Mouse (Mus musculus) hindbrain, embryonic 15.5 days (tissue): ENCODE measurements around the gene Hoxc5. TPM values are rescaled to one million over a fixed set of nuclear protein-coding genes. Genes with fewer than 3 reads are reported as not detected.

Experiments used
- ATAC-seq: fragments of 200-750 bp; cut with Nextera tagmentation; 2 replicates; pipeline ENCODE4 v1.8.0; 2017; ENCODE audit warnings: low read depth, moderate number of reproducible peaks, moderate TSS enrichment; ENCODE audit not compliant: low FRiP score
- H3K27ac ChIP-seq: fragments of 300-500 bp; sonication (generic); replicated peaks from 2 replicates; pipeline ENCODE4 v1.5.1; 2015; ENCODE audit warnings: mild to moderate bottlenecking, inconsistent platforms
- H3K27me3 ChIP-seq: fragments of 300-500 bp; sonication (generic); 2 replicates; pipeline ENCODE4 v1.6.1; 2015; ENCODE audit warnings: control low read depth, inconsistent platforms
- H3K36me3 ChIP-seq: fragments of 300-500 bp; sonication (generic); 2 replicates; pipeline ENCODE4 v1.6.1; 2015; ENCODE audit warnings: control low read depth, inconsistent platforms
- H3K4me1 ChIP-seq: fragments of 300-500 bp; sonication (generic); replicated peaks from 2 replicates; pipeline ENCODE4 v1.6.1; 2015; ENCODE audit warnings: control low read depth, inconsistent platforms
- H3K4me2 ChIP-seq: fragments of 300-500 bp; sonication (generic); 2 replicates; pipeline ENCODE4 v1.6.1; 2015; ENCODE audit warnings: moderate library complexity, mild to moderate bottlenecking, inconsistent platforms
- H3K4me3 ChIP-seq: fragments of 300-500 bp; sonication (generic); 2 replicates; pipeline ENCODE4 v1.5.1; 2015; ENCODE audit warnings: mild to moderate bottlenecking, inconsistent platforms
- H3K9ac ChIP-seq: fragments of 300-500 bp; sonication (generic); 2 replicates; pipeline ENCODE4 v1.6.1; 2015; ENCODE audit warnings: inconsistent platforms
- H3K9me3 ChIP-seq: fragments of 300-500 bp; sonication (generic); 2 replicates; pipeline ENCODE4 v1.6.1; 2016; ENCODE audit warnings: control low read depth, inconsistent platforms
- WGBS: fragments of 180-500 bp; shearing (Covaris S2); methylation state at CpG from one replicate; pipeline ENCODE4 v1.1.7; 2015; 5-methylcytosine and 5-hydroxymethylcytosine counted together
- polyA plus RNA-seq: library from polyadenylated mRNA; unstranded; fragments of >200 nt; fragmentation: Nextera tagmentation; extraction: Ambion mirVana; gene quantifications from 2 replicates; pipeline ENCODE4 v1.2.1, GENCODE M21; 2015

The Hoxc5 gene
- polyA plus RNA-seq, 1 experiment from 2014 or later, result 22.0 TPM

- Histone ChIP-seq H3K4me1 (peaks cover 10% of the 10 kb centered on the region), H3K27ac (peak overlapping the region; percentile 89), H3K9ac (0 out of 2 replicates have a peak overlapping the region, but pooled peaks have one; percentile 51)
Observed at GRCm38 (mm10) chr15:103013238-103013984, 46.2 kb downstream of the Hoxc5 start.

GRCm38 (mm10) chr15:103014166-103015008 lies 47.1 kb downstream of the Hoxc5 start:
- peaks cover 10% of the 10 kb centered on the region for H3K4me1 ChIP-seq
- ATAC-seq, result peak; percentile 64

More at GRCm38 (mm10) chr15:103013238-103013984, 46.2 kb downstream of the Hoxc5 start:
- no peaks in the 10 kb centered on the region for H3K9me3 ChIP-seq
- H3K36me3 ChIP-seq, result no peaks in the 10 kb centered on the region
- H3K4me3 ChIP-seq, result peak overlapping the region; percentile 45
- WGBS, result 3% methylated on average over 17 of the region's 17 CpGs
- peak overlapping the region; percentile 66 for H3K4me2 ChIP-seq
- peaks cover 81% of the 10 kb centered on the region for H3K27me3 ChIP-seq
- 0 out of 2 replicates have a peak, but pooled peaks have one; percentile 7 for ATAC-seq

GRCm38 (mm10) chr15:103015009-103015399 lies 47.8 kb downstream of the Hoxc5 start:
- WGBS, result 2% methylated on average over 28 of the region's 28 CpGs
- peaks cover 10% of the 10 kb centered on the region for H3K4me1 ChIP-seq
- H3K4me3 ChIP-seq, result peak overlapping the region; percentile 45
- peak overlapping the region; percentile 66 for H3K4me2 ChIP-seq
- peak overlapping the region; percentile 51 for H3K9ac ChIP-seq
- H3K36me3 ChIP-seq, result no peaks in the 10 kb centered on the region
- peaks cover 82% of the 10 kb centered on the region for H3K27me3 ChIP-seq
- ATAC-seq, result no peak
- peak overlapping the region; percentile 89 for H3K27ac ChIP-seq
- no peaks in the 10 kb centered on the region for H3K9me3 ChIP-seq

More at GRCm38 (mm10) chr15:103014166-103015008, 47.1 kb downstream of the Hoxc5 start:
- peak overlapping the region; percentile 45 for H3K4me3 ChIP-seq
- peak overlapping the region; percentile 66 for H3K4me2 ChIP-seq
- peak overlapping the region; percentile 89 for H3K27ac ChIP-seq
- under 1% methylated on average over 55 of the region's 57 CpGs for WGBS
- peaks cover 81% of the 10 kb centered on the region for H3K27me3 ChIP-seq
- H3K9me3 ChIP-seq, result no peaks in the 10 kb centered on the region
- no peaks in the 10 kb centered on the region for H3K36me3 ChIP-seq
- peak overlapping the region; percentile 51 for H3K9ac ChIP-seq

DNA sequence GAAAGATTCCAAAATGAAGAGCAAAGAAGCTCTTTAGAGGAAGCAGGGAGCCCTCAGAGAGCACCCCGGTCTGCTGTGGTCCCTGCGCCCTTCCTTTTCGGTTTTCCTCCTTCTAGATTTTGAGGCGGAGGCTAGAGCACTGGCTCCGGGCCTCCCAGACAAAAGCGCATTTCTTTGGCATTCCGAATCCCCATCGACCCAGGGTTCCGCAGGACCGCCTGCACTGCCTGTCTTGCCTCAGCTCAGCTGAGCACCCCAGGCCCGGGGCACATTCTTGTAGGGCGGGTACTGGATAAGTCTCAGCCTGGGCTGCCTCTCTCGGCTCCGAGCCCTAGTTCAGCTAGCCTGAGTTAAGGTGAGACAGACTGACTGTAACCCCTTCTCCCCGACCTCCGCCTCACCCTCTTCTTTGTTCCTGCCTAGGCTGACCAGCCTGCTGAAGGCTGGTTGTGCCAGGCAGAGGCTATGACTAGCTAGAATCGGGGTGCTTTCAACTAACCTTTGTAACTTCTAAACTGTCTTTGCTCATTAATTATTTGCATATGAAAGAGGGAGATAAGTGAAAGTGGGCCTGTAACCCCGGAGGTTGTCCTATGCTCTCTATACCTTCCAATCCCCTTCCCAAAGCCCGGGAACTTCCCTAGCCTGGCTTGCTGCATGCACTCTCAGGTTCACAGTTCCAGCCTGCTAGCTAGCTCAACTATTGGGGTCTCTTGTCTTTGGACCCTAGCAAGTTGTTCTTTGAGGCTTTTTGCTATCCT lies 48.3 kb downstream of the Hoxc5 start:
- H3K9me3 ChIP-seq, result no peaks in the 10 kb centered on the region
- H3K27me3 ChIP-seq, result peaks cover 82% of the 10 kb centered on the region
- H3K4me3 ChIP-seq, result peak overlapping the region; percentile 45
- WGBS, result 5% methylated on average over 19 of the region's 19 CpGs
- peak overlapping the region; percentile 66 for H3K4me2 ChIP-seq
- peak overlapping the region; percentile 89 for H3K27ac ChIP-seq
- no peaks in the 10 kb centered on the region for H3K36me3 ChIP-seq
- peaks cover 10% of the 10 kb centered on the region for H3K4me1 ChIP-seq
- peak overlapping the region; percentile 51 for H3K9ac ChIP-seq
- no peak for ATAC-seq

DNA sequence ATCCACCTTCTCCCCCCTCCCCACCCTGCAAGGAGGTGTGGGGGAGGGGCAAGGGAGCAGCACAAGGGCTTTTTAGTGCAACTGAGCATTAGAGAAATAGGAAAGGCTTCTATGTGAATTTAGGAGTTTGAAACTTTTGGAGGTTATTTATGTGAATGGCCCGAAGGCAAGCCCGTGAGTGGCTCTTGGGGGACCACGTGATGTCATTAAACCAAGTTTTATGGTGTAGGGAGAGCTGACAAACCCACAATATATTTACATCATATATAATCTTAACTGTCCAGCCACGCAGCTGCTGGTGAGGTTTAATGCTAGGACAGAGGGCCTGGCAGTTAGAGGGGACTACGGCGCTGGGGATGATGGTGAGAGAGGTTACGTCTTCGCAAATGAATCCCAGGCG lies 51.4 kb downstream of the Hoxc5 start, which contains the start of gene Hoxc4:
Hoxc4 (plus strand) TSS at position 299 of the 400 bp plus-strand sequence.
- H3K36me3 ChIP-seq, result no peaks in the 10 kb centered on the region
- no peak for ATAC-seq
- 11% methylated on average over 9 of the region's 9 CpGs for WGBS
- no peak within 1 kb of the TSS for H3K4me3 ChIP-seq
- no peak within 1 kb of the TSS for H3K4me2 ChIP-seq
- H3K27ac ChIP-seq, result peak within 1 kb of the TSS; percentile 42; the same call in 1 of the 2 replicates
- peaks cover 5% of the 10 kb centered on the region for H3K4me1 ChIP-seq
- no peak within 1 kb of the TSS for H3K9ac ChIP-seq
- H3K27me3 ChIP-seq, result peaks cover 87% of the 10 kb centered on the region
- H3K9me3 ChIP-seq, result no peaks in the 10 kb centered on the region

GRCm38 (mm10) chr15:103020899-103021418 lies 53.7 kb downstream of the Hoxc5 start:
- Histone ChIP-seq H3K4me3 (peak overlapping the region; percentile 12; the same call in 1 of the 2 replicates), H3K36me3 (no peaks in the 10 kb centered on the region), H3K9me3 (no peaks in the 10 kb centered on the region), H3K27ac (no peak overlapping the region), H3K4me1 (no peaks in the 10 kb centered on the region; the same call in 1 of the 2 replicates), H3K9ac (no peak overlapping the region), H3K4me2 (peak overlapping the region; percentile 43), H3K27me3 (peaks cover 95% of the 10 kb centered on the region)
- ATAC-seq, result no peak
- WGBS, result 3% methylated on average over 8 of the region's 8 CpGs

- peak overlapping the region; percentile 43 for H3K4me2 ChIP-seq
- H3K27ac ChIP-seq, result no peak overlapping the region
- H3K4me3 ChIP-seq, result peak overlapping the region; percentile 12; the same call in 1 of the 2 replicates
- H3K9ac ChIP-seq, result no peak overlapping the region
- WGBS, result 11% methylated on average over 8 of the region's 8 CpGs
- no peaks in the 10 kb centered on the region for H3K9me3 ChIP-seq
- ATAC-seq, result no peak
- H3K27me3 ChIP-seq, result peaks cover 93% of the 10 kb centered on the region
- H3K36me3 ChIP-seq, result no peaks in the 10 kb centered on the region
- H3K4me1 ChIP-seq, result no peaks in the 10 kb centered on the region; the same call in 1 of the 2 replicates
Observed at GRCm38 (mm10) chr15:103021544-103021943, 54.3 kb downstream of the Hoxc5 start.

- H3K4me1 ChIP-seq, result peaks cover 4% of the 10 kb centered on the region; the same call in 1 of the 2 replicates
Observed at GRCm38 (mm10) chr15:103024131-103024530, 56.9 kb downstream of the Hoxc5 start.

GRCm38 (mm10) chr15:103027266-103028235 lies 60.3 kb downstream of the Hoxc5 start:
- Histone ChIP-seq H3K36me3 (no peaks in the 10 kb centered on the region), H3K27me3 (peaks cover 74% of the 10 kb centered on the region), H3K27ac (peak overlapping the region; percentile 69), H3K9me3 (no peaks in the 10 kb centered on the region), H3K4me3 (peak overlapping the region; percentile 20), H3K4me1 (peaks cover 4% of the 10 kb centered on the region; the same call in 1 of the 2 replicates), H3K4me2 (peak overlapping the region; percentile 46), H3K9ac (0 out of 2 replicates have a peak overlapping the region, but pooled peaks have one; percentile 23)
- WGBS, result 3% methylated on average over 43 of the region's 43 CpGs
- no peak for ATAC-seq

More at GRCm38 (mm10) chr15:103024131-103024530, 56.9 kb downstream of the Hoxc5 start:
- H3K9ac ChIP-seq, result no peak overlapping the region
- no peaks in the 10 kb centered on the region for H3K36me3 ChIP-seq
- WGBS, result 2% methylated on average over 2 of the region's 2 CpGs
- no peak overlapping the region for H3K27ac ChIP-seq
- H3K27me3 ChIP-seq, result peaks cover 83% of the 10 kb centered on the region
- no peaks in the 10 kb centered on the region for H3K9me3 ChIP-seq
- peak overlapping the region; percentile 46; the same call in 1 of the 2 replicates for H3K4me2 ChIP-seq
- ATAC-seq, result no peak
- no peak overlapping the region for H3K4me3 ChIP-seq

DNA sequence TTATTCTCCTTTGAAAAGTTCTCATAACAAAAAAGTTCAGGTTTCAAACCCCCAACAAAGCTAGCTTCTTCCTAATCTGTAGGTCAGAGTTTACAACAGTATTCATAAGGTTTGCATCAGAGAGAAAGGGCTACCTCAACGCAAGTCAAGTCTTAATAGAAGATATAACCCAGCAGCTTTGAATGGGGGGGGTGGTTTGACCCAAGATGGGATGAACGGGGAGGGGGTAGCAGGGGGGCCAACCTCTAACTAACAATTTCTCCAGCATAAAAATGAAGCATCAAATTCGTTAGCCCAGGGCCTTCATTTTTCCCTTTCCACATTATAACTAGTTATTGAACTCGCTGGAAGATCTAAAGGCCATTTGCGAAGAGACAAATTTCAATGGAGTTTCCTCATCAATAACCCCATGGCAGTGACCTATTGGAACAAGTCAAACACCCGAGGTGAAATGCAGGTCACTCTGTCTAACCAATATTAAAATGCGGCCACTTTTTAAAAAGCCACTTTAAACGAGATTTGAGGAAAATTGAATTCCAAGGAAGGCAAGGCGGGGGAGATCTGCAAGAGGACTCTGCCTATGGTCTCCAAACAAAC lies 61.8 kb downstream of the Hoxc5 start:
- ATAC-seq, result no peak
- Histone ChIP-seq H3K27me3 (peaks cover 70% of the 10 kb centered on the region), H3K4me1 (peaks cover 7% of the 10 kb centered on the region), H3K9ac (no peak overlapping the region), H3K36me3 (no peaks in the 10 kb centered on the region), H3K4me2 (peak overlapping the region; percentile 2; the same call in 1 of the 2 replicates), H3K27ac (peak overlapping the region; percentile 69), H3K9me3 (no peaks in the 10 kb centered on the region), H3K4me3 (no peak overlapping the region)
- WGBS, result 14% methylated on average over 9 of the region's 9 CpGs
